Mouse (Mus musculus) CD4-positive naive resting alpha-beta T cell, adult 76 days (primary cell): ENCODE data around the gene Ccdc91. TPM values are rescaled to one million over a fixed set of nuclear protein-coding genes. Genes with fewer than 3 reads are reported as not detected.

ENCODE experiments used
- total RNA-seq: library from RNA; stranded (reverse); gene quantifications from one replicate; pipeline ENCODE4 v1.2.4, GENCODE M21; 2023

Ccdc91 gene
- total RNA-seq = 19.4 TPM

DNA sequence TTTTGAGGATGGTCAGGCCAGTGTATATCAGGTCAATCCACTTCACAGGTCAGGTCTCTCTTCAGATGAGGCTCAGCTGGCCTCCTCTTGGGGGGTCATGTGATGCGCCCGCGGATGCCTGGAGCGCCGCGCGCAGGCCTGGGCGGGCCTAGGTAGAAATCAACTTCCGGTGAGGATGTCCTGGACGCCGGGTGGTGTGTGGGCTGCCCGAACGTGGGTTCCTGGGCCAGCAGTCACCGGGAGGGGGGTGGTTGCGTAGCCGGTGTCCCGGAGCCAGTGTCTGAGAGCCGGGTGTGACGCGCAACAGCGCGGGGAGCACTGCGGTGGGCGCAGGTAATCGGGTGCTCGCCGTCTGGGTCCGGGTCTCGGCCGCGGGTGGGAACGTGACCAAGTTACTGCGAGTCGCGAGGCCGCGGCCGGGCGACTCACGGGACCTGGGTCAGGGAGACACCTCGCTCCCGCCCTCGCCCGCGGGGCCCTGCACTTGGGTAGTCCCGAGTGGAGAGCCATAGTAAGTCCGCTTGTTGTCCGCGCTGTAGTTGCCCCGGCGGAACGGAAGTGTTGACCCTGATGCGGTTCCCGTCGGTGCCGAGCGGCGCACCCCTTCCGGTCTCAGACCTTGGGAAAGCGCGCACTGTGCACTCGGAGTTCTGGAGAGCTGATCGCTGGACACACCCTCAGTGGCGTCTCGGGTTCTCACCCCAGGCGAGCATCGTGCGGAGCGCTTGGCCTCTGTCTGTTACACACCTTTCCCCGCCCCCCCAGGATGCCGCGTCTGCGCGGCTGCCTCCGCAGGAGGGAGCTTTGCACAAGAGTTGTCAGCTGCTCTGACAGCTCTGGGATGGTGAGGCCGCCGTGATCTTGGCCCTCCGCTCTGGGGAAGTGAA lies at the start of gene Ccdc91:
TSS of gene Ccdc91 (plus strand) at position 102 of the 887 bp plus-strand sequence.

Other genes starting within 250 kb of the Ccdc91 start
- gene Pthlh, start 211.6 kb upstream of the Ccdc91 start, total RNA-seq = 0.94 TPM